Mouse (Mus musculus): Measurements from ENCODE around the gene Pcdh10.

DNA sequence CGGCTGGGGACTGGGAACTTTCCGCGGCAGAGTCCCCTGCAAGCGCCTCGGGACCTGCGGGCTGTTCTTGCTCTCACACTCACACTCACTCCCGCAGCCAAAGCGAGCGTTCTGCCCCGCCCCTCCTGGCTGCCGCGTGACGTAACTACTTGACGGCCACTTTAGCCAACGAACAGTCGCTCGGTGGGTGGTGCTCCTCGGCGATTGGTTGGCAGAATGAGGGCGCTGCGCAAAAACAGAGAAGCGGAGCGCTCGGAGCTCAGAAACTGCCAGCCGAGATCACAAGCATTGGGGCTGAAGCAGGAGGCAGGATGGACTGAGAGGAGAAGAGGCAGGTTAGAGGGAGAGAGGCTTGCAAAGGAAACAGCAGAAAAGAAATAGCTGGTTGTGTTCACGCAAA is at the start of gene Pcdh10:
- no peak for TF ChIP-seq MYOD1 (IDR thresholded peaks at IDR 0.05; ENCODE audit: control insufficient read depth, insufficient read length, low read depth)
- TF ChIP-seq CTCF (IDR thresholded peaks at IDR 0.05; ENCODE audit: control insufficient read depth, insufficient read depth, insufficient read length), result no peak
- no peak for TF ChIP-seq MYOG (IDR thresholded peaks at IDR 0.05; ENCODE audit: control insufficient read depth, extremely low read depth, insufficient read length)
- no peak for TF ChIP-seq CEBPB (IDR thresholded peaks at IDR 0.05; ENCODE audit: low read depth)
